In genomic region chr5:34989321-34989772, GRCm38 (mm10) we compare ENCODE assay signal across 8 mouse cellular contexts. TPM values are rescaled to one million over a fixed set of nuclear protein-coding genes. Genes with fewer than 3 reads are reported as not detected.
A peak's percentile ranks its signal among the peaks of the same experiment; 100 is the strongest.
DNase-seq lines count a peak whose midpoint lies in the region; ATAC-seq lines count a peak whose summit lies in the region.

No protein-coding gene starts in this region.

- H3K27ac ChIP-seq in heart, embryonic 16.5 days (ENCODE audit: low read length), result peak overlapping the region; percentile 41
- H3K27ac ChIP-seq in embryonic facial prominence, embryonic 13.5 days, result peak overlapping the region; percentile 71

- H3K36me3 ChIP-seq in heart, embryonic 16.5 days (ENCODE audit: control insufficient read depth, insufficient read depth), result peaks cover 5% of the 10 kb centered on the region; the same call in 1 of the 2 replicates
- H3K36me3 ChIP-seq in embryonic facial prominence, embryonic 13.5 days, result peaks cover 36% of the 10 kb centered on the region

- intact Hi-C loops in heart, postnatal 14 days (cut with DNase I), result no loop called here

- no peak overlapping the region for H3K9ac ChIP-seq in heart, embryonic 16.5 days (ENCODE audit: low read length)
- H3K9ac ChIP-seq in embryonic facial prominence, embryonic 13.5 days, result no peak overlapping the region

- no peak for DNase-seq in heart, postnatal 14 days
- peak; percentile 42 for DNase-seq in 3T3-L1 (ENCODE audit: low read depth, low spot score)
- DNase-seq in left cerebral cortex, adult 18-20 months (ENCODE audit: low spot score in 2 of 2), result peak; percentile 45 to 61
- no peak for DNase-seq in adrenal gland, adult 18-20 months (ENCODE audit: low spot score in 2 of 2)
- no peak for DNase-seq in cerebellum, adult 18-20 months
- no peak for DNase-seq in retina, embryonic 14.5 days (ENCODE audit: low spot score)

- H3K4me1 ChIP-seq in heart, embryonic 16.5 days (ENCODE audit: control insufficient read depth, insufficient read depth, low read length), result peaks cover 28% of the 10 kb centered on the region
- H3K4me1 ChIP-seq in embryonic facial prominence, embryonic 13.5 days, result peaks cover 49% of the 10 kb centered on the region

- H3K4me3 ChIP-seq in heart, embryonic 16.5 days (ENCODE audit: low read length), result no peak overlapping the region
- H3K4me3 ChIP-seq in embryonic facial prominence, embryonic 13.5 days, result no peak overlapping the region

- no peaks in the 10 kb centered on the region for H3K9me3 ChIP-seq in heart, embryonic 16.5 days (replicated peaks; ENCODE audit: control insufficient read depth, low read length)
- no peaks in the 10 kb centered on the region for H3K9me3 ChIP-seq in embryonic facial prominence, embryonic 13.5 days

- 51% methylated on average over 12 of the region's 12 CpGs for WGBS in heart, embryonic 16.5 days
- WGBS in embryonic facial prominence, embryonic 13.5 days, result 19% methylated on average over 12 of the region's 12 CpGs

- H3K4me2 ChIP-seq in heart, embryonic 16.5 days (ENCODE audit: low read depth, low read length), result no peak overlapping the region
- H3K4me2 ChIP-seq in embryonic facial prominence, embryonic 13.5 days, result peak overlapping the region; percentile 26; the same call in 1 of the 2 replicates

- ATAC-seq in heart, embryonic 16.5 days (replicated peaks; ENCODE audit: extremely low read depth, insufficient read depth, low FRiP score), result peak; percentile 21; the same call in 1 of the 2 replicates
- ATAC-seq in embryonic facial prominence, embryonic 13.5 days (ENCODE audit: insufficient number of reproducible peaks, insufficient read depth, low FRiP score, low TSS enrichment, low read depth), result no peak

- H3K27me3 ChIP-seq in heart, embryonic 16.5 days (ENCODE audit: control insufficient read depth, insufficient read depth, low read length), result no peaks in the 10 kb centered on the region
- H3K27me3 ChIP-seq in embryonic facial prominence, embryonic 13.5 days, result no peaks in the 10 kb centered on the region

RNA-seq across cellular contexts. Expression of gene Rgs12, which starts 40.1 kb away (rescaled TPM):
- polyA plus RNA-seq in heart, embryonic 16.5 days (2015; fragmentation: Nextera tagmentation; extraction: Ambion mirVana), result 30.0 and 34.2 TPM in 2 replicates
- total RNA-seq in heart, postnatal 14 days (2021), result 10 to 100 TPM; 24.3 to 30.4 TPM
- polyA plus RNA-seq in embryonic facial prominence, embryonic 13.5 days (2015; fragmentation: Nextera tagmentation; extraction: Ambion mirVana), result 48.9 and 50.7 TPM in 2 replicates
- 10 to 100 TPM; 49.6 to 50.4 TPM for total RNA-seq in left cerebral cortex, adult 18-20 months (2021)
- 10 to 100 TPM in 1 of 2 experiments, 1 to 10 TPM in 1; 6.4 to 20.2 TPM for total RNA-seq in adrenal gland, adult 18-20 months (2021)

RNA-seq across cellular contexts. Expression of gene Hgfac, which starts 52.0 kb away (rescaled TPM):
- 0.42 and 0.88 TPM in 2 replicates for polyA plus RNA-seq in heart, embryonic 16.5 days (2015; fragmentation: Nextera tagmentation; extraction: Ambion mirVana)
- total RNA-seq in heart, postnatal 14 days (2021), result 1 to 10 TPM in 1 of 2 experiments, under 1 TPM in 1; 0.98 to 1.1 TPM
- polyA plus RNA-seq in embryonic facial prominence, embryonic 13.5 days (2015; fragmentation: Nextera tagmentation; extraction: Ambion mirVana), result 1.4 and 3.1 TPM in 2 replicates
- 1 to 10 TPM; 1.1 to 1.7 TPM for total RNA-seq in left cerebral cortex, adult 18-20 months (2021)
- total RNA-seq in adrenal gland, adult 18-20 months (2021), result under 1 TPM; 0.22 to 0.96 TPM

Comparison
In these comparisons a context has a peak if more than half of its experiments do, and no peak if none do; other contexts are left out.
1. DNase-seq: peak in 3T3-L1 (single experiment) and left cerebral cortex, adult 18-20 months (2 of 2); none in heart, postnatal 14 days (0 of 2), adrenal gland, adult 18-20 months (0 of 2), cerebellum, adult 18-20 months (0 of 2) and retina, embryonic 14.5 days (single experiment).